Mouse (Mus musculus): ENCODE measurements around the gene Rangrf.
A peak's percentile ranks its signal among the peaks of the same experiment; 100 is the strongest.
"Not testable (repeated sequence)": the region's sequence is repeated elsewhere in the genome, so short reads cannot be mapped to it uniquely, and the experiment has no call there.

The Rangrf gene

DNA sequence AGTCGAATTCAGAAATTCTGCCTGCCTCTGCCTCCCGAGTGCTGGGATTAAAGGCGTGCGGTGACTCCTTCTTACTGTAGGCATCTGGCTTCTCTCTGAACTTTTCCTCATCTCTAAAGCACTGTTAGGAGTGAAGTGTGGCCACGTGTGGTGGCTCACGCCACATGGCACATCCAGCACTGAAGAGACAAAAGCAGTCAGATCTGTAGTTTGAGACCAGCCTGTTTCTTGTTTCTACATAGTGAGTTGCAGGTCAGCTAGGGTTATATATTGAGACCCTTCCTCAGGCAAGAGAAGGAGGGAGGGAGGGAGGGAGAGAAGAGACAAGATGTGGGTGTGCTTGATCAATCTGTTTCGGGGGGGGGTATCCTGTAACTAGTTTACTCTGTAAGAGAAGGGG lies at the start of gene Rangrf:
Rangrf (minus strand) TSS at position 101 of the 400 bp plus-strand sequence.
- no peak for DNase-seq (ENCODE audit: low spot score in 2 of 2)

DNA sequence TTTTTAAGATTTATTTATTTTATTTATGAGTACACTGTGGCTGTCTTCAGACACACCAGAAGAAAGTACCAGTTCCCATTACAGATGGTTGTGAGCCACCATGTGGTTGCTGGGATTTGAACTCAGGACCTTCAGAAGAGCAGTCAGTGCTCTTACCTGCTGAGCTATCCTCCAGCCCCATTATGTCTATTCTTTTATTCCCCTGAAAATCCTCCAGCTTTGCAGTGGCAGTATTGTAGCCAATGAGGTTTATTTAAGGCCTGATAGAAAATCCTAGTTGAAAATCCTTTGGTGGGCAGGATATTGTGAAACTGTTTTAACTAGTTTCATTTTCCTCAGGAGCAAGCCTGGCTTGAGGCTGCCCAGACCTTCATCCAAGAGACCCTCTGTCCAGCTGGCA lies 45.7 kb upstream of the Rangrf start:
- no peak for DNase-seq (ENCODE audit: low spot score in 2 of 2)

DNA sequence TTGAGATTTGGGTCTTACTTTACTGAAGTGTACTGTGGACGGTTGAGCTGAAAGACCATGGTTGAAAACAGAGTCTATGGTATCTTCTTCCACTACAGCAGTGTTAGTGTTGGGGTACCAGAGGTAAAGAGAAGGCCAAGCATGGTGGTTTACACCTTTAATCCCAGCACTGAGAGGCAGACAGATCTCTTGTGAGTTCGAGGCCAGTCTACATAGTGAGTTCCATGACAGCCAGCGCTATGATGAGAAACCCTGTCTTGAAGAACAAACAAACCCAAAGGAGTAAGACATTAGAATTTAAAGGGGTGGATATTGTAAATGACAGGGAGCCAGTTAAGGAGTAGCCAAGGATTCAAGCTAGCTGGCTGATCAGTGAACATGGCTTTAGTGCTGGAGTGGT lies 41.8 kb upstream of the Rangrf start:
- DNase-seq (ENCODE audit: low spot score in 2 of 2), result no peak

DNA sequence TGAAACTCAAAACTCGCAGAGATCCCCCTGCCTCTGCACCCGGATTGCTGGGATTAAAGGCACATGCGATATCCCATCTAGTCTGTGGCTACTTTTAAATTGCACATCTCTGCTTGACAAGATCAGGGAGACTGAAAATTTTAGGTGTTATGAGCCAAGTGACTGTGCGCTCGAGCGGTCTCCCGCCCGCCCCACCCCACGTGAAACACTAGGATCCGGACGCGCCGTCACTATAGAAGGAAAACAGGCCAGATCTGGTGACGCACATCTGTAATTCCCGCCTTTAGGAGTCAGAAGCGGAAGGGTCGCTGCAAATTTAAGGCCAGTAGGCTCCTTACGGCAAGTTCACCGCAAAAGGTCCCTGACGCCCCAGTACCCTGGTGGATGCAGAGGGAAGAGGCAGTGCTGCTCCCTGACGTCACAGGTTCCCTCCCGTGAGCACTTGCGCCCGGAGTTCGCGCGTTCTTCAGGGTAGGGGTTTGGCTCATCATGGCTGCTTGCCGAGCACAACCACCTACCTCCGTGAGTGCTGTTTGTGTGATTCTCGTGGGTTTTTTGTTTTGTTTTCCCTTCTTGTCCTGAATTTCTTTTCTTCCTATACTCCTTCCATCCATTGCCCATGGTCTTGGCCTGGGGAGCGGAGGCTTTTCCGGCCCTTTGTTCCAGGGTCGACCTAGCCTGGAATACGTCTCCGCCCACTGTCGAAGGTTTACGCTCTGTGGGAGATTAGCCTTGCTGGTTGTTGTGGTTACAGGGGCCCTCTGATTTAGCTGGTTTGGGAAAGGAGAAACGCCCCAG lies 40.9 kb upstream of the Rangrf start, which contains the start of gene Ctc1:
Ctc1 (plus strand) TSS at position 268 of the 798 bp plus-strand sequence.
- DNase-seq (ENCODE audit: low spot score in 2 of 2), result peak; percentile 76 to 80

DNA sequence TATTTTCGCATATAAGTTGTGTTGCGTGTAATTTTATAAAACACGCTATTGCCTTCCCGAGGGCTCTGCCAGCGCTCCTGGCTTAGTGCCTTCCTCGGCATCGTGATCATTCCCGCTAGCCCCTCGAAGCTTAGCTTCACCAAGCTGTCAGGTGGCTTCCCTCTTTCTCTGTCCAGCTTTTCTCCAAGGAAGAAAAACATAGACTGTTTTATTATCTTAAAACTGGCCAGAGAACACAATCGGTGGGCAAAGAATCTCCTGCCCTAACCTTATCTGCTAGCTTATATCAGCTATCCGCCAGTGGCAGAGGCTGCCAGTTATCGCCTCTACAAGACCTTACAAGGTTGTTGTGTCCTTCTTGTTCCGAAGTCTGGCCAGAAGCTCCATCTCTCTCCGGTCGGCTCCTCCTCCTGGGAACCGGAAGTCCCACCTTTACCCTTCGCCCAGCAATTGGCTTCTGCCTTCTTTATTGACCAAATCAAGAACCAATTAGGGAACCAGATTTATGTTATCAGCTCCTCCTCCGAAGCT lies 37.2 kb upstream of the Rangrf start:
- DNase-seq (ENCODE audit: low spot score in 2 of 2), result peak; percentile 75 to 86

DNA sequence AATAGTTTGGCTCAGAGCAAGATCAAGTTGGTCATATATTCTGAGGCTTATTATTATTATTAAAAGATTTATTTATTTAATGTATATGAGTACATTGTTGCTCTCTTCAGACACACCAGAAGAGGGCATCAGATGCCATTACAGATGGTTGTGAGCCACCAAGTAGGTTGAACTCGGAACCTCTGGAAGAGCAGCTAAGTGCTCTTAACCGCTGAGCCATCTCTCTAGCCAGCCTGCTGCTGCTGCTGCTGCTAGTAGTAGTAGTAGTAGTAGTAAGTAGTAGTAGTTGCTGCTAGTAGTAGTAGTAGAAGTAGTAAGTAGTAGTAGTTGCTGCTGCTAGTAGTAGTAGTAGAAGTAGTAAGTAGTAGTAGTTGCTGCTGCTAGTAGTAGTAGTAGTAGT lies 36.5 kb upstream of the Rangrf start:
- DNase-seq (ENCODE audit: low spot score in 2 of 2), result not testable (repeated sequence)

DNA sequence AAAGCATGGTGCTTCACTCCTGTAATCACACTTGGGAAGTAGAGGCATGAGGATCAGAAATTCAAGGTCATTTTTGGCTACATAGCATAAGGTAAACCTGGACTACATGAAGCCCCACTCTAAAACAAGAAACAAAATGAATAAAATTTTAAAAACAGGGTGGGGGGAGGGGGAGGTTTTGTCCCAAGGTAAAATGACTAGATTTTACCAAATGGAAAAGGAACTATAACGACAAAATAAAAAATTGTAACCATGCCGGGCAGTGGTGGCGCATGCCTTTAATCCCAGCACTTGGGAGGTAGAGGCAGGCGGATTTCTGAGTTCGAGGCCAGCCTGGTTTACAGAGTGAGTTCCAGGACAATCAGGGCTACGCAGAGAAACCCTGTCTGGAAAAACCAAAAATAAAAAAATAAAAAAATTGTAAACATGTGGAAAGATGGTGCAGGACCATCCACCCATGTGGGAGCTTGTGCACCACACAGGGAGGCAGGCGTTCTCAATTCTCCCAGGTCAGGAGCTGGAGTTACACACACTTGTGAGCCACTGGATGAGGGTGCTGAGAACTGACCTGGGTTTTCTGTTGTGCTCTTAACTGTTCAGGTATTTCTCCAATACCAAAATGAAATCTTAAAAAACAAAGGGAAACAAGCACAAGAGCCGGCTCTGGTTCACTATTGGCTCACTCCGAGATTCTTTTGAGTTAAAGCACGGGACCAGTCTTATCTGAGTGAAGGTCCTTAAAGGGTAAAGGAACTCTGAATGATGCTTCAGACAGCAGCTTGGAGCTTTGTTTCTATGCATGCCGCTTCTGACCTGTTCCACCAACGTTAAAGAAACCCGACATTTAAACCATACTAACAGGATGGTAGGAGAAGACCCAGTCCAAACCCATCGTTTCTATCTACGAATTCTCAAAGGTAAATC lies 35.7 kb upstream of the Rangrf start:
- DNase-seq (ENCODE audit: low spot score in 2 of 2), result no peak

DNA sequence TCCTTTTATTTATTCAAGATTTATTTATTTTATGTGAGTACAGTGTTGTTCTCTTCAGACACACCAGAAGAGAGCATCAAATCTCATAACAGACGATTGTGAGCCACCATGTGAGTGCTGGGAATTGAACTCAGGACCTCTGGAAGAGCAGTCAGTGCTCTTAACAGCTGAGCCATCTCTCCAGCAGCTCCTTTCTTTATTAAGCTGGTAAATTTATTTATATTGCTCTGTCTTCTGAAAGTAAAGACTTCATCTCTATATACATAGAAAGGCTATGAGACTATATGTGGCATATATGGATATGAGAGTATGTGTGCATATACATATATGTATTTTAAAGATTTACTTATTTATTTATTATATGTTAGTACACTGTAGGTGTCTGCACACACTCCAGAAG lies 34.5 kb upstream of the Rangrf start:
- DNase-seq (ENCODE audit: low spot score in 2 of 2), result no peak

DNA sequence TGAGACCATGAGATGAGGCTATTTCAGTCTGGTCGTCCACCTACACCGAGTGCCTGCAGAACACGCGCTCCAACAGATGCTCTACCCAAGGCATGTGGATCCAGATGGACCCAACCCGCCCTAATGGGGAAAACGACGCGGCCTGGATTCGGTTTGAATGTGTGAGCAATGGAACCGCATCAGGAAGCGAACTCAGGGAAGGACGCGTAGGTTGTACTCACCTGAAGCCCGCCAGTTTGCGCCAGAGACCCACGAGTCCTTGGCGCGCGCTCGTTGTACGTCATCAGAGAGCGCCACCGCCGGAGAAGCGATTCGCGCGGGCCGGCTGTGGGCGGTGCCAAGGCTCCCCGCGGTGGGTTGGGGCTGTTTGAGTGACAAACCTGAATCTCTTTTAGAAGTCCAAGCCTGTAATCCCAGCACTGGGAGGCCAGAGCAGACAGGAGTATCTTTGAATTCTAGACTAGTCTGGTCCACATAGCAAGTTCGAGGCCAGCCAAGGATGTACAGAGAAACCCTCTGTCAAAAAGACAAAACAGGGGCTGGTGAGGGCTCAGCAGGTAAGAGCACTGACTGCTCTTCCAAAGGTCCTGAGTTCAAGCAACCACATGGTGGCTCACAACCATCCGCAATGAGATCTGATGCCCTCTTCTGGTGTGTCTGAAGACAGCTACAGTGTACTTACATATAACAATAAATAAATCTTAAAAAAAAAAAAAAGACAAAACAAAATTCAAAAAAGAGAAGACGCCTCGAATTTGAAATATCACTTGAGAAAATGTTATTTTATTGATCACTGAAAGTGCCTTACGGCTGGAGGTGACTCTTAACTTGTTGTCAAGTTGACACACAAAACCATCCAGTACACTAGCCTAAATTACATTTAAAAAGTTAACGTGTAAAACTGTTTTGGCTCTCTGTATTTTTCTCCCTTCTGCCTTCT lies 33.5 kb upstream of the Rangrf start, which contains the start of gene Pfas:
Pfas (minus strand) TSS at position 279 of the 940 bp plus-strand sequence.
- DNase-seq (ENCODE audit: low spot score in 2 of 2), result peak; percentile 80 to 84

DNA sequence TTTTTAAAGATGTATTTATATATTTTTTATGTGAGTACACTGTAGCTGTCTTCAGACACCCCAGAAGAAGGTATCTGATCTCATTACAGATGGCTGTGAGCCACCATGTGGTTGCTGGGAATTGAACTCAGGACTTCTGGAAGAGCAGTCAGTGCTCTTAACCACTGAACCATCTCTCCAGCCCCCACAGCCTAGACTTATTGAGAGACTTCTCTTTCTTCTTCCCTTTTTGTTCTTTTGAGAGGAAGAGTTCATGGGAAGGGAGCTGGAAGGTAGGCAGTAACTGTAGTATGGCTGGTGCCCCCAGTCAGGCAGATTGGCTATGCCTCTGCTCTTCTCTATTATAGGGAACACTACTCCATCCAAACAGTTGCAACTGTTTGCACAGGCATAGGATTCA lies 31.6 kb upstream of the Rangrf start:
- not testable (repeated sequence) for DNase-seq (ENCODE audit: low spot score in 2 of 2)

DNA sequence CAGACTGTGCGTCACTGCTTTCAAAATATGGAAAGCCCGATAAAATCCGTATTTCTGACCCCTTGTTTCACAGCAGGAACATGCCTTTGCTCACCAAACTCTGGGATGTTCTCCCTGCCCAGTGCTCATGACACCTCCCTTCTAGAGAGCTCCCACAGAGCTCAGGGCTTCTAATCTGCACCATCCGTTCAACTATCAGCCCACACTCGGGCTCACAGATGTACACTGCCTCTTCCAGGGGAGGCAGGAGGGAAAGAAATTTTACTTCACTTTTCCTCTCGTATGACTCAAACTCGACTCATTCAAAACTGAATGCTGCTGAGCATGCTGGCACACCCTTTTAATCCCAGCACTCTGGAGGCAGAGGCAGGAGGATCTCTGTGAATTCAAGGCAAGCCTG lies 30.2 kb upstream of the Rangrf start:
- no peak for DNase-seq (ENCODE audit: low spot score in 2 of 2)

DNA sequence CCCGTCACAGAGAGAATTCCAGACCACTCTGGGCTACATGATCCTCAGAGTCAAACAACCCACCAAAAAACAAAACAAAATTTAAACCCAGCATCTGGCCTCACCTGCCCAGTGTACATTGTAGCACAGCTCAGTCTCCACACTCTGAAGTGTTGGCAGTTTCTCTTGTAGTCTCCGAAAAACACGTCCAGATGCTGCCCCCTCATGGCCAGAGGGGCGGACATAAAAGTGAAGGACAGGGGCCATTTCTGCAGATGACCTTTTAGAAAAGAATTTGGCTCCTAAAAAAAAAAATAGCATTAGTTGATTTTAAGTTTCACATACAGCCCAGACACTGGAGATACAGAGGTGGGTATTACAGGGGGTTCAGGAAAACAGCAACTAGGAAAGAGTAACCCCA lies 28.6 kb upstream of the Rangrf start:
- DNase-seq (ENCODE audit: low spot score in 2 of 2), result no peak

DNA sequence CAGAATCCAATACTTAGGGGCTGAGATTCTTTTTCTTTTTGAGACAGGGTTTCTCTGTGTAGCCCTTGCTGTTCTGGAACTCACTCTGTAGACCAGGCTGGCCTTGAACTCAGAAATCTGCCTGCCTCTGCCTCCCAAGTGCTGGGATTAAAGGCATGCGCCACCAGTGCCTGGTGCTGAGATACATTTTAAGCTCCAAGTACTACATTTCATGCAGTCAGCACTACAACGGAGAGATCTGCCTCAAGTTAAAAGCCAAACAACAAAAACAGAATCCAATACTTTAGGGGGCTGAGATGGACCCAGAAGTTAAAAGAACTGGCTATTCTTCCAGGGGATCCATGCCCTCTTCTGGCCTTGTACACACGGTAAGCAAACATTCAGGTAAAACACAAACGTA lies 27.8 kb upstream of the Rangrf start:
- not testable (repeated sequence) for DNase-seq (ENCODE audit: low spot score in 2 of 2)

DNA sequence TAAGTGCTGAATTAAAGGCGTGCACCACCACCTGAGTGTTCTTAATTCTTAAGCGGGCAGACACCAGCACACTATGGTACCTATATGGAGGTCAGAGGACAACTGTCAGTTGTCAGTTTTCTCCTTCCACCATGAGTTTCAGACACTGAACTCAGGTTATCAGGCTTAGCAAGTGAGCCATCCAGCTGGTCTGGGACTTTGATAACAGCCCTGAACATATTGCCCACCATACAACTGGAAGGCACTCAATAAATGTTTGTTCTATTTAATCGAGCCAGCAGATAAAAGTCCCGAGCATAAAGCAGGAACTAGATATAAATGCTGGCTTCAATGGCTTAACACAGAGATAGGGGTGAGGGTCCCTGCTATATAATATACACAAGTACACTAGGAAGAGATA lies 22.1 kb upstream of the Rangrf start:
- no peak for DNase-seq (ENCODE audit: low spot score in 2 of 2)

DNA sequence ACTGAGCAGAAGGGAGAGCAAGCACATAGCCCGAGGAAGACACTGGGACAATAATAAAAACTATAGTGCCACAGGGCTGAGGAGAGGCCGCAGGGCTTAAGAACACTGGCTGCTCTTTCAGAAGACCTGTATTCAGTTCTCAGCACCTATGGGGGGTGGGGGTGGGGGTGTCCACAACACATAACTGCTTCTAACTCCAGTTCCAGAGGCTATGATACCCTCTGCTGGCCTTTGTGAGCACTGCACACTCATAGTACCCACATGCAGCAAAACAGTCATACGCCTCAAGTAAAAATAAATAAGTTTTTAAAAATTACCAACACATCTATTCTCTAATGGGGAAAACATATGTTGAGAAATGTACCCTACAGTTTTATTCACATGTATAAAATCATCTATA lies 19.4 kb upstream of the Rangrf start:
- no peak for DNase-seq (ENCODE audit: low spot score in 2 of 2)

DNA sequence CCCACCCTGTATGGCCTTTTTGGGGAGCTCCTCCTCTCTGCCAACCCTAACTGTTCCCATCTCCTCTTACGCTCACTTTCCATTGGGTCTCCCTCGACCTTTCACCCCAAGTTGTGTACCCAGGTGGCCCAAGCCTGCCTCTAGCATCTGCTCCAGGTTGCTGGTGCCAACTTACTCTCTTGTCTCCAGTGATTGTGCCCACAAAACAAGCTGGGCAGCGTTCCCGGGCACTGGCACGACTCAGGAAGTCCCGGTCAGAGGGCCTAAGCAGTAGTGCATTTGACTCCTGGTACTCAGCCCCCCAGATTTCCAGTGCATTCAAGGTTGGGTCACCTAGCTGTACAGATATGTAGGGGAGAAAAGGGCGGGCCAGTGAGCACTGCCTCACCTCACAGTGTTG lies 18.1 kb upstream of the Rangrf start:
- DNase-seq (ENCODE audit: low spot score in 2 of 2), result no peak

DNA sequence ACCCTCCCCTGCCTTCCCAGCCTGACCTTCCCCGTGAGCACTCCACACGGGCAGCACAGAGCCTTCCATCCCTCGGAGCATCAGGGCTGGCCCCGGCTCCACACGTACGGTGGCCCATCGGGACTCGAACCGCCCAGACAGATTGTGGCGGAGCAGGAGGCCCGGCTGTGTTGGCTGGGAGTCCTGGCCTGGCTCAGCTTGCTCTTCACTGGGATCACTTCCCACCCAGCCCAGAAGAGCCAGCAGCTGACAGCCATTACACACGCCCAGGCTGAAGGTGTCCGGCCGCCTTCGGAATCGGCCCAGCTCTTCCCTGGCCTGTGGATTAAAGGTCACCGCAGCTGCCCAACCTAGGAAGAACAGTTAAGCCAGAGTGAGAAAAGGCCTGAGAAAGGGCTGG lies 13.4 kb upstream of the Rangrf start:
- no peak for DNase-seq (ENCODE audit: low spot score in 2 of 2)

DNA sequence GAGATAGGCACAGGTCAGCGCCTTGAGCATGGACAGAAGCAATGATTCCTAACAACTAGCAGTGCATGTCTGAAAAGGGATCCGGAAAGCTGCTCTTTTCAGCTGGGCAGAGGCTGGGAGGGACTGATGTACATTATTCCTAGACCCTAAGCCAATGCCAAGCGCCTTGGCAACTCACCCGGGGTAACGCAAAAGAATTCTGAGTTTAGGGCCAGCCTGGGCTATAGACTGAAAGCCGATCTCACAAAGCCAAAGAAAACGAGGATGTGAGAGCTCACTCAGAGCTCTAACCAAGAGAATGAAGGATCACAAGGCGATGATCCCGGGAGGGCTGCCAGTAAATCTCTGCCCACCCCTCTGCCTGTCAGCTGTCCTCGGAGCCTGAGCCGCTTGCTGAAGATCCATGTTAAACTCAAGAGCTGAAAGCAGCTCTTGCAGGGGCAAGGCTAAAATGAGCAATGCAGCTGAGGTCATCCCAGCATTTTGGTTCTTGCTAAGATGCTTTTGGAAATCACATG lies 12.4 kb upstream of the Rangrf start:
- no peak for DNase-seq (ENCODE audit: low spot score in 2 of 2)

DNA sequence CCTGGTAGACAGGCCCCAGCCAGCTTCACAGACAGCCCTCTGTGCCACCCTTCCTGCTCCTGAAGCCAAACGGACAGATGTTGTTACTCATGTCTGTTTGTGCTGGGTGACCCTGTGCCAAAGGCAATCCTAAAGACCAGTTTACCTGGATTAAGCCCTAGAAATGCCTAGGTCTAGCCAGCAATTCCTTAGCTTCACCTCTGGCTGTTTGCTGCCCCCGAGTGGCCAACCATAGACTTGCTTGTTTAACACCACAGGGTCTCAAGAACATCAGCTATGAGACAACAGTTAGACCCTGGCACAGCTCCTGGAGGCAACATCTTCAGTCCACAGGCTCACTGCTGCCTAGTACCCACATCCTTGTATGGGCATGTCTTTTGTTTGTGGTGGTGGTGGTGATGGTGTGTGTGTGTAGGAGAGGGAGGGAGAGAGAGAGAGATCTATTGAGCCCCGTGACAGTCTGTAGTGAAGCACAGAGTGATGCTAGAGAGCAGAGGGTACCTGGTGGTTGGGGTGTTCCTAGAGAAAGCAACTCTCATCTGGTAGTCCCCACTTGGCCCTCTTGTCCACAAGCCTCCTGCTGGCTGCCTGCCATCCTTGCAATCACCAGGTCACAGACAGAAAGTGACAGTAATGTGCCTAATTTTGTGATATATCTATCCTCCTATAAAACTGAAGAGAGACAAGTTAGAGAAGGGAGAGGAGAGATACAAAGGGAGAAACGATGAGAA lies 7.8 kb upstream of the Rangrf start:
- peak; percentile 58 to 75 for DNase-seq (ENCODE audit: low spot score in 2 of 2)

DNA sequence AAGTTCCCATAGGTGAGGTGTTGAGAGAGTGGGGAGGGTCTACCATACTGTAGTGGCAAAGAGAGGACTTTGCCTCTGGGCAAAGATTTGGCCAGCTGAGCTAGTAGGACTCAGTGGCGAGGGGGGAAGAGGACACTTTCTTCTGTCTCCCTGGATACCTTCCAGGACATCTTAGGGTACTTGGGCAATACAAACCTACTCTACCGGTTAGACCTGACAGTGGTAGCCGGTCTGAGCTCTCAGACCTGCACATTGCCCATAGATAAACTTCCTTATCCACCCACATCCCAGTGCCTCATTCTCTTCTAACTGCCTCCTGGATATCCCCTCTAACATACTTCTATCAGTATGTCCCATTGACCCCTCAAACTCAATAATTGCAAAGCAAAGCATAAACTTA lies 5.9 kb upstream of the Rangrf start:
- DNase-seq (ENCODE audit: low spot score in 2 of 2), result no peak

All from urinary bladder, adult 18-20 months (tissue).